Mouse (Mus musculus): ENCODE data around the gene Hells. TPM values are rescaled to one million over a fixed set of nuclear protein-coding genes. Genes with fewer than 3 reads are reported as not detected.

Gene Hells
- polyA plus RNA-seq (2015; fragmentation: Nextera tagmentation; extraction: Ambion mirVana) = 50.8 and 51.7 TPM in 2 replicates

GRCm38 (mm10) chr19:38930788-38931565 is at the start of gene Hells:
Hells (plus strand) TSS chr19:38930915.
- peak; percentile 91 for ATAC-seq (ENCODE audit: borderline replicate concordance, extremely low read depth, low FRiP score, low TSS enrichment)
- Histone ChIP-seq H3K4me2 (peak within 1 kb of the TSS; percentile 81), H3K4me1 (peaks cover 13% of the 10 kb centered on the region), H3K4me3 (peak within 1 kb of the TSS; percentile 85), H3K27me3 (no peaks in the 10 kb centered on the region), H3K9me3 (no peaks in the 10 kb centered on the region), H3K27ac (peak within 1 kb of the TSS; percentile 90), H3K36me3 (peaks cover 14% of the 10 kb centered on the region; the same call in 1 of the 2 replicates), H3K9ac (peak within 1 kb of the TSS; percentile 87)
- under 1% methylated on average over 69 of the region's 76 CpGs for WGBS

- H3K4me3 ChIP-seq = no peak overlapping the region
- no peak overlapping the region for H3K9ac ChIP-seq
- H3K9me3 ChIP-seq = no peaks in the 10 kb centered on the region
- WGBS = 49% methylated on average over 12 of the region's 12 CpGs
- H3K36me3 ChIP-seq = no peaks in the 10 kb centered on the region
- H3K27ac ChIP-seq = peak overlapping the region; percentile 69
- H3K4me1 ChIP-seq = no peaks in the 10 kb centered on the region
- ATAC-seq (ENCODE audit: borderline replicate concordance, extremely low read depth, low FRiP score, low TSS enrichment) = peak; percentile 91
- H3K27me3 ChIP-seq = no peaks in the 10 kb centered on the region
- no peak overlapping the region for H3K4me2 ChIP-seq
Observed at GRCm38 (mm10) chr19:38901146-38902135, 29.3 kb upstream of the Hells start.

GRCm38 (mm10) chr19:38902501-38902900 is 28.2 kb upstream of the Hells start:
- H3K4me2 ChIP-seq = no peak overlapping the region
- no peak overlapping the region for H3K9ac ChIP-seq
- no peaks in the 10 kb centered on the region for H3K27me3 ChIP-seq
- H3K36me3 ChIP-seq = no peaks in the 10 kb centered on the region
- WGBS = 85% methylated on average over 5 of the region's 5 CpGs
- H3K9me3 ChIP-seq = no peaks in the 10 kb centered on the region
- no peak overlapping the region for H3K27ac ChIP-seq
- H3K4me3 ChIP-seq = no peak overlapping the region
- ATAC-seq (ENCODE audit: borderline replicate concordance, extremely low read depth, low FRiP score, low TSS enrichment) = no peak
- no peaks in the 10 kb centered on the region for H3K4me1 ChIP-seq

- Histone ChIP-seq H3K27ac (no peak overlapping the region), H3K27me3 (no peaks in the 10 kb centered on the region), H3K9me3 (no peaks in the 10 kb centered on the region), H3K4me1 (no peaks in the 10 kb centered on the region), H3K36me3 (peaks cover 15% of the 10 kb centered on the region; the same call in 1 of the 2 replicates), H3K4me2 (no peak overlapping the region), H3K9ac (no peak overlapping the region), H3K4me3 (no peak overlapping the region)
- WGBS = 91% methylated on average over 9 of the region's 9 CpGs
- ATAC-seq (ENCODE audit: borderline replicate concordance, extremely low read depth, low FRiP score, low TSS enrichment) = no peak
Observed at GRCm38 (mm10) chr19:38913786-38914185, 16.9 kb upstream of the Hells start.

- Histone ChIP-seq H3K27ac (no peak overlapping the region), H3K9me3 (no peaks in the 10 kb centered on the region), H3K27me3 (no peaks in the 10 kb centered on the region), H3K4me3 (no peak overlapping the region), H3K4me1 (no peaks in the 10 kb centered on the region), H3K4me2 (no peak overlapping the region), H3K36me3 (peaks cover 15% of the 10 kb centered on the region; the same call in 1 of the 2 replicates), H3K9ac (no peak overlapping the region)
- 94% methylated on average over 15 of the region's 15 CpGs for WGBS
- no peak for ATAC-seq (ENCODE audit: borderline replicate concordance, extremely low read depth, low FRiP score, low TSS enrichment)
Observed at GRCm38 (mm10) chr19:38914926-38915325, 15.8 kb upstream of the Hells start.

- ATAC-seq (ENCODE audit: borderline replicate concordance, extremely low read depth, low FRiP score, low TSS enrichment) = no peak
- Histone ChIP-seq H3K36me3 (peaks cover 15% of the 10 kb centered on the region; the same call in 1 of the 2 replicates), H3K27ac (no peak overlapping the region), H3K27me3 (no peaks in the 10 kb centered on the region), H3K4me1 (no peaks in the 10 kb centered on the region), H3K4me2 (no peak overlapping the region), H3K9me3 (no peaks in the 10 kb centered on the region), H3K4me3 (no peak overlapping the region), H3K9ac (no peak overlapping the region)
- 42% methylated on average over 3 of the region's 3 CpGs for WGBS
Observed at GRCm38 (mm10) chr19:38915677-38916076, 15.0 kb upstream of the Hells start.

GRCm38 (mm10) chr19:38928481-38929158 is 2.1 kb upstream of the Hells start:
- H3K4me1 ChIP-seq = peaks cover 13% of the 10 kb centered on the region
- H3K4me2 ChIP-seq = no peak overlapping the region
- H3K27me3 ChIP-seq = no peaks in the 10 kb centered on the region
- no peak overlapping the region for H3K27ac ChIP-seq
- no peak overlapping the region for H3K9ac ChIP-seq
- H3K4me3 ChIP-seq = no peak overlapping the region
- H3K36me3 ChIP-seq = no peaks in the 10 kb centered on the region
- no peaks in the 10 kb centered on the region for H3K9me3 ChIP-seq
- WGBS = 95% methylated on average over 11 of the region's 11 CpGs
- ATAC-seq (ENCODE audit: borderline replicate concordance, extremely low read depth, low FRiP score, low TSS enrichment) = no peak

- Histone ChIP-seq H3K27me3 (no peaks in the 10 kb centered on the region), H3K9ac (peak overlapping the region; percentile 87; the same call in 1 of the 2 replicates), H3K4me1 (peaks cover 13% of the 10 kb centered on the region), H3K4me3 (peak overlapping the region; percentile 85), H3K27ac (no peak overlapping the region), H3K4me2 (peak overlapping the region; percentile 81), H3K9me3 (no peaks in the 10 kb centered on the region), H3K36me3 (peaks cover 8% of the 10 kb centered on the region; the same call in 1 of the 2 replicates)
- no peak for ATAC-seq (ENCODE audit: borderline replicate concordance, extremely low read depth, low FRiP score, low TSS enrichment)
- 53% methylated on average over 13 of the region's 13 CpGs for WGBS
Observed at GRCm38 (mm10) chr19:38929471-38930251, 1.1 kb upstream of the Hells start.

- H3K4me1 ChIP-seq = peaks cover 13% of the 10 kb centered on the region
- H3K4me2 ChIP-seq = peak overlapping the region; percentile 81
- peaks cover 11% of the 10 kb centered on the region; the same call in 1 of the 2 replicates for H3K36me3 ChIP-seq
- 2% methylated on average over 23 of the region's 23 CpGs for WGBS
- H3K9me3 ChIP-seq = no peaks in the 10 kb centered on the region
- peak overlapping the region; percentile 85 for H3K4me3 ChIP-seq
- H3K27ac ChIP-seq = peak overlapping the region; percentile 90
- H3K9ac ChIP-seq = peak overlapping the region; percentile 87
- ATAC-seq (ENCODE audit: borderline replicate concordance, extremely low read depth, low FRiP score, low TSS enrichment) = no peak
- H3K27me3 ChIP-seq = no peaks in the 10 kb centered on the region
Observed at GRCm38 (mm10) chr19:38930252-38930787, 395 bp upstream of the Hells start.

- 0% methylated on average over 6 of the region's 6 CpGs for WGBS
- Histone ChIP-seq H3K4me2 (peak overlapping the region; percentile 81), H3K9me3 (no peaks in the 10 kb centered on the region), H3K4me1 (peaks cover 13% of the 10 kb centered on the region), H3K4me3 (peak overlapping the region; percentile 85), H3K27me3 (no peaks in the 10 kb centered on the region), H3K9ac (peak overlapping the region; percentile 87), H3K36me3 (peaks cover 14% of the 10 kb centered on the region; the same call in 1 of the 2 replicates), H3K27ac (peak overlapping the region; percentile 90)
- no peak for ATAC-seq (ENCODE audit: borderline replicate concordance, extremely low read depth, low FRiP score, low TSS enrichment)
Observed at GRCm38 (mm10) chr19:38931566-38931890, 813 bp downstream of the Hells start.

Data from lung, embryonic 15.5 days (tissue).